Mouse (Mus musculus): Measurements from ENCODE around the gene Gp9.

Gene Gp9

GRCm38 (mm10) chr6:87777842-87778241, at the start of gene Gp9:
Gene Gp9 (plus strand): TSS chr6:87778072.
- no peak for DNase-seq (ENCODE audit: low read depth, low spot score)

DNA sequence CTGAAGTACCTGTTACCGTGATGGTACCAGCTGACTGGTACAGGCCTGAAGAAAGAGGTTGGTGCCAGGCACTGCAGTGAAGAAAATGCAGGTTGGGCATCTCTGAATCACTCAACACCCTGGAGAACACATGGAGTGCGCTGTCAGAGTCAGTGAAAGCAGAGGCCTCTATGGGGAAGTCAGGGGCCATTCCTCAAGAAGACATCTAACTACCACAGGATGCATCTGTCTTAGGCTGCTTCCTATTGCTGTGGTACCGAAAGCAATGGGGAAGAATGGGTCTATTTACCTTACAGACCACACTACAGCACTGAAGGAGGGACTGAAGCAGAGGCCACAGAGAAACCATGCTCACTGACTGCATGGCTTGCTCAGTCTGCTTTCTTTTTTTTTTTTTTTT, 49.8 kb upstream of the Gp9 start:
- no peak for DNase-seq (ENCODE audit: low read depth, low spot score)

DNA sequence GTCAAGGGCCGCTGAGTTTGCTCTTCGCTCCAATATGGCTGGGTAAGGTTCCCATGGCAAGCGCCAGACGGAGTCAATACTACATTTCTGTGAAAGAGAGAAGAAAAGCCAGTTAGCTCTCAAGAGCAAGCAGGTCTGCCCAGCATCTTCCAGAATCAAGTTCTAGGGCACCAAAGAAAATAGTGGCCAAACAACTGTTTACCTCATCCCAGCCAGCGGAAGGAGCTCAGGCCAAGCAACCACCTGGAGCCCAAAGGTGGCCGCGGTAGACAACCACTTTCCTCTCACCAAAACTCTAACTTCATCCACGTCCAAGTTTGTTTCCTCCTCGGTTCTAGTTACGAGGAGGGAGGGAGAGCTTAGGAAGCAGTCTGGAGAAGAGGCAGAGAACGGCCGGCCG, 47.7 kb upstream of the Gp9 start:
- no peak for DNase-seq (ENCODE audit: low read depth, low spot score)

- no peak for DNase-seq (ENCODE audit: low read depth, low spot score)
These were observed 47.0 kb upstream of the Gp9 start, which contains the start of gene Efcc1 for GRCm38 (mm10) chr6:87730591-87731462. Gene Efcc1 (plus strand): TSS chr6:87730869.

DNA sequence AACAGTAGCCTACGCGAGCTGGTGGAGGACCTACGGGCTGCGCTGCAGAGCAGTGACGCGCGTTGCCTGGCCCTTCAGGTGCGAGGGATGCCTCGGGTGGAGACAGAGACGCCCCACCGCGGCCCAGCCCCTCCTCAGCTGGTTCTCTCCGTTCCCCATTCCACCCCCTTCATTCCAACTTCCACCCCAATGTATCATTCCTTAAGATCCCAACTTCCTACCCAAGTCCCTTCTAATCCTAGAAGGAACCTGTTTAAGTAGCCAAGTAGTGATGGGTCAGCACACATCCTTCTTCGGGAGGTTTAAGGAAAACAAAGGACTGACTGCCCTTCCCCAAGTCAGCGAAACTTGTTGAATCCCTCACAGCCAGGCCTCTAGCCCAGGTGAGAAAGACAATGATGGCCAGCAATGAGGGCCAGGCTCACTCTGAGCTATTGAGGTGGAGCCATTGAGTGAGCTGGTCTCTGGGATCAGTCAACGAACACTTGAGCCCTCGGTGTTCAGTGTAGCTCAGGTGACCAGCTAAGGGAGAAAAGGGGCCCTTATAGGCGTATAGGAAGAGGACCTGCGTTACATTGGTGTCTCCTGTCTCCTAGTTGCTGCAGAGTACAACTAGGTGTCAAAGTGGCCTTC, 46.3 kb upstream of the Gp9 start:
- DNase-seq (ENCODE audit: low read depth, low spot score) = no peak

- DNase-seq (ENCODE audit: low read depth, low spot score) = no peak
These were observed 45.5 kb upstream of the Gp9 start for GRCm38 (mm10) chr6:87732151-87733011.

DNA sequence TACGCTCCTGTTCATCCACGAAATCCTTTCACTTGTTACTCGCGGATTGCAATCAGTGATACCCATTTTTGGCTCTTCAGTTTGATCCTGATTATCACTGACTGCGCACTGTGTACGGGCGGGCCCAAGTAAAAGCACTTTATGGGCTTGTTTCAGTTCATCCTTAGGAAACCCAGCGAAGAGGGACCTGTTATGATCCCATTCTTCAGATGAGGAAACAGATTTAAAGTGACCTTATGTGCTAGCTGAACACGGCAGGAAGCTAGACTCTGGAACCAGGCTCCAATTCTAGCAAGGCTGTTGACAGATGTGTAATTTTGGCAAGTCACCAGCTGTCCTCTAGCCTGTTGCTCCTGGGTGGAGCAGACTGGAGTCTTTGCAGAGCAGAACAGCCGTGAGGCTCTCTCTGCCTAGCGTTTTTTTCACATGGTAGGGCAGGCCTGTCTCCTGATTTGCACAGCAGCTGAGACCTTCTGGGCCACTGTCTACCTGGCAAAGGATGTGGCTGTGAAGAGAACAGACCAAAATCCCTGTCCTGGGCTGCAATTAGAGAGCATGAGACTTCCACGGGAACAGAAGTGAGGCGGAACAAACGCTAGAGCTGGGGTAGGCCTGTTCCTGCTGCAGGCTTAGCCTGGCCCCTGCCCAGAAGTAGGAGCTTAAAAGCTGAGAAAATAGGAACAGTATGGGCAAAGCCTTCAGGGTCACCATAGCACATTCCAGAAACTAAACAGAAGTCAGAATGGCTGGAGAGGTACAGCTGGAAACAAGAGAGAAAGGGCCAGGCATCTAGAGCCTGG, 44.5 kb upstream of the Gp9 start:
- no peak for DNase-seq (ENCODE audit: low read depth, low spot score)

DNA sequence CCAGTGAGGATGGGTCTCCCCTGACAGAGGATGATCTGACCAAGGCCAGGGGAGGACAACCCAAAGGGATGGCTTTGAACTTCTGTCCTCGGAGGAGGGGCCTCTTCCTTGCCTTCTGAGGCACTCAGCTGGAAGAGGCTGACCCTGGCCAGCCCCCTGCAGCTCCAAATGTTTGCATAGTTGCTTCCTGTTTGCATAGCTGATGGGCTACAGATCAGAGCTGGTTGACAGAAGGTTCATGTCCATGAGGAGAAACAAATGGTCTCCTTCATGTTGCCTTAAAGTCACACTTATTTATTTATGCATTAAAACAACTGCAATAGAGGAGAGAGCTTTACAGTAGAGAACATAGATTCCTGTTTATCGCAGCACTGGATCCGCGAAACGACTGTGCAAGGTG, 43.7 kb upstream of the Gp9 start:
- DNase-seq (ENCODE audit: low read depth, low spot score) = no peak

GRCm38 (mm10) chr6:87736923-87737322, 40.9 kb upstream of the Gp9 start:
- no peak for DNase-seq (ENCODE audit: low read depth, low spot score)

GRCm38 (mm10) chr6:87737921-87738626, 39.8 kb upstream of the Gp9 start:
- no peak for DNase-seq (ENCODE audit: low read depth, low spot score)

DNA sequence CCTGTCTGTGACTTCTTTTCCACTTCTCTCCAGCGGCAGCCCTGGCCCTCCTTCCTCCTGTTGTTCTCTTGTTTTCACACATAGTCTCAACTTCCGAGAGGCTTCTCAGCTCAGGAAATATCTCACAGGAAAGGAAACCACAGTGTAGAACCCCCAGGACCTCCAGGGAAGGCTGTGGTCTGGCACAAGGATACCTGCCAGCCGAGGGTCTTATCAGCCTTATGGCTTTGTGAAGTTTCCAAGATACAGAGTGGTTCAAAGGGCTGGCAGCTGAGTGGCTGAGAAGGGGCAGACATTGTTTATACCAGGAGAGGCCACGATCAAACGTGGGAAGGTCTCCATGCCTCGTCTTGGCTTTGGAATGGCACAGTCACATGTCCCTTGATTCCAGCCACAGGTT, 38.0 kb upstream of the Gp9 start:
- DNase-seq (ENCODE audit: low read depth, low spot score) = no peak

DNA sequence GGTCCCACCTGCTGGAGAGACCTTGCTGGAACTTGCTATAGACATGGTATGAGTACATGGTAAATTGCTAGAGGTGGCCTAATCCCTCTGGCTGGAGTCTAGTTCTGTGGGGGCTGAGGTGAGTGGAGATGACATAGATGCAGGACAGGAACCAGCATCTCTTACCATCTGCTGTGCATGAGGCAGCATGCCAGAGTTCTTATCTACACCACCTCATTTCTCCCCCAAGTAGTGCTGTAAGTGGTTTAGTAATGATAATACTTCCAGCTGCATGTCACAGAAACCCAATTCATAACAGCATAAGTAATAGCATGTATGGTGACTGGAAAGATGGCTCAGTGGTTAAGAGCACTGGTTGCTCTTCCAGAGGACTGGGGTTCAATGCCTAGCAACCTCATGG, 37.4 kb upstream of the Gp9 start:
- DNase-seq (ENCODE audit: low read depth, low spot score) = no peak

DNA sequence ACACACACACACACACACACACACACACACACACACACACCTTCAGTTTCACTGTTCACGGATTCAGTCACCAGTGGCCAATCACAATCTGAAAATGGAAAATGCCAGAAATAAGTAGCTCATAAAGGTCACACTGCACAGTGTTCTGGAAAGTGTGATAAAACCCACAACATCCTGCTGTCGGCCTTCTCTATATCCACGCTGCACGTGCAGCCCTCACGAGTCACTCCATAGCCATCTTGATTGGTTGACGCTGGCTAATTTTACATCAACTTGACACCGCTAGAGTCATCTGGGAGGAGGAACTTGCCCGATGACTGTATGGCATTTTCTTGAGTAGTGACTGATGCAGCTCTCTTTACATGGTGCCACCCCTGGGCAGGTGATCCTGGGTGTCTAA, 35.9 kb upstream of the Gp9 start:
- no peak for DNase-seq (ENCODE audit: low read depth, low spot score)

DNA sequence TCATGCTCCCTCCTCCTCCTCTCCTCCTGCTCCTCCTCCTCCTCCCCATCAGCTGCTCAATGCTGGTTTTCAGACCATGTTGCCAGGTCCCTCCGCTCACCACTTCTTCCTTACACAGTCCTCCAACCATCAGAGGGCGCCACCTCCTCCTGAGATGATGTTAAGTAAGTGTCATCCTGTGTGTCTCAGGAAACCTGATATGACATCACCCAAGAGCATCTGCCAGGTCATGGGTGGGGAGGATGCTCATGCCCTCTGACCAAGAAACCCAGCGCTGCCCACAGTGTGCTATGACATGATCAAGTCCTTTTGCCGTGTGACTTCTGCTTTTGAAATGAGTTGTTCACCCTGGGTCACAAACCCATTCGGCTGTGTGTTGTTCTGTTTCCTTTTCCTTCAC, 35.1 kb upstream of the Gp9 start:
- no peak for DNase-seq (ENCODE audit: low read depth, low spot score)

- no peak for DNase-seq (ENCODE audit: low read depth, low spot score)
These were observed 34.6 kb upstream of the Gp9 start for GRCm38 (mm10) chr6:87743281-87743680.

DNA sequence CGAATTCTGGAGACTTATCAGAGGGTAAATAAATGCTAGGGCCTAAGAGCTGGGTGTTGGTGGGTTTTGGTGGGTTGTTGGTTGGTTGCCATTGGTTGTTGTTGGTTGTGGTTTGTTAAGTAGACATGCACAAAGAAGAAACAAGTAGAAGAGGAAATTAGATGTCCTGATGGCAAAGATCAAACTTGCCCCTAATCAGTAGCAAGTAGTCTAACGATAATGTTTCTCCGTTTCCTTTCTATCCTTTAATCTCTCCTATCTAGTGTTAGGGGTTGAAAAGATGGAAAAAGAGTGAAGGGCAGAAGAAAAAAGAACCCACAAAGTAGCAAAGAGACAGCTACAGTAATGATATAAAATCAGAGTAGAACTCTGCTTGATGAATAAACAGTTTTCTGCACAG, 33.2 kb upstream of the Gp9 start:
- no peak for DNase-seq (ENCODE audit: low read depth, low spot score)

- no peak for DNase-seq (ENCODE audit: low read depth, low spot score)
These were observed 32.6 kb upstream of the Gp9 start for GRCm38 (mm10) chr6:87745301-87745700.

DNA sequence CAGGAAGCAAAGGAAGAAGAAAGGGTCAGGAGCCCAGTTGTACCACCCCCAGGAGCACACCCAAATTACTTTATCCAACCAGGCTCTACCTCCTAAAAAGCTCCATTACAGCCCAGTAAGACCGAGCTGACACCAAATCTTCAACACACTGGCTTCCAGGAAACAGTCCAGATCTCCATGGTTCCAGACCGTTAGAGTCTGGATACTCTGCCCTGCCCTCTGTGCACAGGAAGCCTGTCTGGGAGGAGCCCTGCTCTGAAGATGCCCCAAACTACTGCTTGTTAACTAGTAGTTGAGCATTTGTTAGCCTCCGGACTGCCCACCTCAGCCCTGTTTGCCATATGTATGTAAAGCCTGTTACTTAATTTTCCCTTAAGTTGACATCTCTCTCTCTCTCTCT, 31.8 kb upstream of the Gp9 start:
- DNase-seq (ENCODE audit: low read depth, low spot score) = no peak

DNA sequence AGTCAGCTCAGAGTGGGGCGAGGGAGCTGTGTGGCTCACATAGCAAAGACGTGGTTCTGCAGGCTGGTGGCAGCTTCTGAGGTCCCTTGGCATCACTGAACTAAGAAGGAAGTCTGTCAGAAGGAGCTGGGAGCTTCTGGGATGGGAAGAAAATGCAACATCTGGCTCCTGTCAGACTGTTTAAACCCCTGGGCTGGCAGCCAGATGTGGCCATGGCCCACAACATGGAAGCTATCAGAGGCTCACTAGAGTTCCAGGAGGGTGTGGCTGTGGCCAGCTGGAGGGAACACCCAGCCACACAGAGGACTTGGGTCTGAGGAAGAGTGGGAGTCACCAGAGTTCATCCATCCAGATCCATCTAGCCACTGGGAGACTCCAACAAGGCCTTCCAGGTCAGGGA, 31.0 kb upstream of the Gp9 start:
- no peak for DNase-seq (ENCODE audit: low read depth, low spot score)

GRCm38 (mm10) chr6:87748078-87748477, 29.8 kb upstream of the Gp9 start:
- DNase-seq (ENCODE audit: low read depth, low spot score) = no peak

DNA sequence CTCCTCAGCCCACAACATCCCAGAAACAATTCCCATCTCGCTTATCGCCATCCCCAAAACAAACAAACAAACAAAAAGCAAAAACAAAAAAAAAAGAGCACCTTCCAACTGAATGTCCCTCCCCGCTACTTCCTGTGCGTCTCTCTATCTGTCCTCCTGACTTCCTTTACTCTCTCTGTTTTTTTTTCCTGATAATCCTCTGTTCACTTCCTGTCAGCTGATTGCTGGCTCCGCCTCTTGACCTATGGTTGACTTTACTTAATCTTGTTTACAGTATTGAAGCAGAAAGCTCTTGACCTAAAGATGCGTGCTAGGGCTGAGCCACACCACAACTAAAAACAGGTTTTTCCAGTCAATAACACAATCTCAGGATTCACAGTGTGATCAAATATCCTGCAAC, 29.3 kb upstream of the Gp9 start:
- DNase-seq (ENCODE audit: low read depth, low spot score) = no peak
